Comparison of ENCODE assay signal across 27 mouse cellular contexts in genomic region chr15:25187881-25188326, GRCm38 (mm10).
A peak's percentile ranks its signal among the peaks of the same experiment; 100 is the strongest.
DNase-seq lines count a peak whose midpoint lies in the region; ATAC-seq and TF ChIP-seq lines count a peak whose summit lies in the region.
"Had no signal": no experiment of that assay in that cellular context is flagged by ENCODE, and none has a peak within 500 bp of the region (broad histone marks: within the 10 kb centered on the region; RNA-seq: fewer than 3 reads in every experiment).

No protein-coding gene starts in this region.

- no peak overlapping the region for H3K4me3 ChIP-seq in kidney, adult 2 months (ENCODE audit: insufficient read depth, low read depth, low read length)
- H3K4me3 ChIP-seq in neural tube, embryonic 12.5 days = no peak overlapping the region
- no peak overlapping the region for H3K4me3 ChIP-seq in lung, postnatal 0 days (ENCODE audit: low read depth, low read length)
- H3K4me3 ChIP-seq: embryonic facial prominence, embryonic 12.5 days; erythroblast, embryonic 14.5 days; heart, embryonic 13.5 days; hindbrain, embryonic 15.5 days; limb, embryonic 12.5 days; lung, embryonic 15.5 days had no signal

- H3K9me3 ChIP-seq in neural tube, embryonic 12.5 days = no peaks in the 10 kb centered on the region
- no peaks in the 10 kb centered on the region for H3K9me3 ChIP-seq in lung, postnatal 0 days (ENCODE audit: low read length)
- H3K9me3 ChIP-seq: embryonic facial prominence, embryonic 12.5 days; heart, embryonic 13.5 days; hindbrain, embryonic 15.5 days; limb, embryonic 12.5 days; lung, embryonic 15.5 days had no signal

- H3K9ac ChIP-seq in neural tube, embryonic 12.5 days = no peak overlapping the region
- no peak overlapping the region for H3K9ac ChIP-seq in lung, postnatal 0 days (replicated peaks; ENCODE audit: low read depth)
- H3K9ac ChIP-seq: embryonic facial prominence, embryonic 12.5 days; heart, embryonic 13.5 days; hindbrain, embryonic 15.5 days; limb, embryonic 12.5 days; liver, embryonic 14.5 days; lung, embryonic 15.5 days had no signal

- H3K4me2 ChIP-seq in neural tube, embryonic 12.5 days (replicated peaks) = no peak overlapping the region
- no peak overlapping the region for H3K4me2 ChIP-seq in lung, postnatal 0 days (replicated peaks; ENCODE audit: low read depth, low read length)
- H3K4me2 ChIP-seq: embryonic facial prominence, embryonic 12.5 days; heart, embryonic 13.5 days; hindbrain, embryonic 15.5 days; limb, embryonic 12.5 days; lung, embryonic 15.5 days; midbrain, embryonic 11.5 days had no signal

- no peak overlapping the region for H3K27ac ChIP-seq in kidney, adult 2 months (ENCODE audit: insufficient read depth, low read depth, low read length)
- no peak overlapping the region for H3K27ac ChIP-seq in neural tube, embryonic 12.5 days
- no peak overlapping the region for H3K27ac ChIP-seq in lung, postnatal 0 days (ENCODE audit: low read length)
- H3K27ac ChIP-seq: embryonic facial prominence, embryonic 12.5 days; heart, embryonic 13.5 days; hindbrain, embryonic 15.5 days; limb, embryonic 12.5 days; liver, embryonic 14.5 days; lung, embryonic 15.5 days; macrophage had no signal

- H3K4me1 ChIP-seq in kidney, adult 2 months (ENCODE audit: control insufficient read depth, insufficient read depth, low read length) = no peaks in the 10 kb centered on the region
- H3K4me1 ChIP-seq in neural tube, embryonic 12.5 days = no peaks in the 10 kb centered on the region
- no peaks in the 10 kb centered on the region for H3K4me1 ChIP-seq in lung, postnatal 0 days (ENCODE audit: insufficient read depth, low read depth, low read length)
- H3K4me1 ChIP-seq: embryonic facial prominence, embryonic 12.5 days; heart, embryonic 13.5 days; hindbrain, embryonic 15.5 days; limb, embryonic 12.5 days; lung, embryonic 15.5 days had no signal

- no peak for TF ChIP-seq EP300 in lung, postnatal 0 days (IDR thresholded peaks at IDR 0.05)

- peak; percentile 14 for DNase-seq in embryo, embryonic 10.5 days (ENCODE audit: low spot score)
- no peak for DNase-seq in embryo, embryonic 9.5 days (ENCODE audit: extremely low spot score)
- DNase-seq in kidney, adult 2 months = peak; percentile 4
- no peak for DNase-seq in kidney, postnatal 14 days
- peak; percentile 5 for DNase-seq in 3T3-L1 (ENCODE audit: low read depth, low spot score)
- no peak for DNase-seq in lung, postnatal 0 days (ENCODE audit: low spot score)
- DNase-seq in right cerebral cortex, postnatal 10 days (ENCODE audit: low spot score in 2 of 2) = no peak
- DNase-seq: adrenal gland, postnatal 14 days; cerebellum, adult 2 months; cerebellum, postnatal 36 days; gastrocnemius, postnatal 14 days; heart, adult 18-20 months; kidney, postnatal 10 days; right cerebral cortex, postnatal 14 days; thymus, postnatal 4 days had no signal

- no peaks in the 10 kb centered on the region for H3K27me3 ChIP-seq in kidney, adult 2 months (replicated peaks; ENCODE audit: control insufficient read depth, insufficient read depth, low read length)
- H3K27me3 ChIP-seq in neural tube, embryonic 12.5 days (replicated peaks) = peaks cover 4% of the 10 kb centered on the region; the same call in 1 of the 2 replicates
- no peaks in the 10 kb centered on the region for H3K27me3 ChIP-seq in lung, postnatal 0 days (replicated peaks; ENCODE audit: insufficient read depth, low read length)
- H3K27me3 ChIP-seq: embryonic facial prominence, embryonic 12.5 days; heart, embryonic 13.5 days; hindbrain, embryonic 15.5 days; limb, embryonic 12.5 days; lung, embryonic 15.5 days had no signal

- 50% methylated on average over 2 of the region's 2 CpGs for WGBS in kidney, adult 2 months
- WGBS in neural tube, embryonic 12.5 days = 18% methylated on average over 2 of the region's 2 CpGs
- 44% methylated on average over 2 of the region's 2 CpGs for WGBS in lung, postnatal 0 days

- TF ChIP-seq CTCF in kidney, adult 2 months (conservative IDR thresholded peaks at IDR 0.05; ENCODE audit: insufficient read depth, insufficient read length, low read depth, low read length) = no peak
- TF ChIP-seq CTCF in lung, postnatal 0 days (IDR thresholded peaks at IDR 0.05) = no peak

- no peaks in the 10 kb centered on the region for H3K36me3 ChIP-seq in kidney, adult 2 months (ENCODE audit: control insufficient read depth, insufficient read depth, low read length)
- H3K36me3 ChIP-seq in neural tube, embryonic 12.5 days = no peaks in the 10 kb centered on the region
- H3K36me3 ChIP-seq in lung, postnatal 0 days (ENCODE audit: insufficient read depth, low read length) = no peaks in the 10 kb centered on the region
- H3K36me3 ChIP-seq: embryonic facial prominence, embryonic 12.5 days; heart, embryonic 13.5 days; hindbrain, embryonic 15.5 days; limb, embryonic 12.5 days; lung, embryonic 15.5 days had no signal

- TF ChIP-seq POLR2A in kidney, adult 2 months (IDR thresholded peaks at IDR 0.05; ENCODE audit: low read depth, low read length) = no peak

- ATAC-seq in neural tube, embryonic 12.5 days (ENCODE audit: low FRiP score, low read depth) = peak; percentile 76
- no peak for ATAC-seq in lung, postnatal 0 days
- ATAC-seq: CD4-positive, CD25-positive, alpha-beta regulatory T cell, adult 4 months; intestine, postnatal 0 days had no signal

Comparison
In these comparisons a context has a peak if more than half of its experiments do, and no peak if none do; other contexts are left out.
1. DNase-seq: peak in embryo, embryonic 10.5 days (single experiment), kidney, adult 2 months (single experiment) and 3T3-L1 (single experiment); none in embryo, embryonic 9.5 days (single experiment), kidney, postnatal 14 days (single experiment), lung, postnatal 0 days (single experiment) and right cerebral cortex, postnatal 10 days (0 of 2).